Mouse (Mus musculus) macrophage (primary cell): Measurements from ENCODE around the gene Aste1. TPM values are rescaled to one million over a fixed set of nuclear protein-coding genes. Genes with fewer than 3 reads are reported as not detected.

Experiments
- H3K27ac ChIP-seq: fragments of 350-480 bp; formaldehyde crosslinking; 2 replicates; pipeline ENCODE4 v1.9.0; 2021
- H3K36me3 ChIP-seq: fragments of 350-480 bp; formaldehyde crosslinking; 2 replicates; pipeline ENCODE4 v1.9.0; 2021; ENCODE audit errors: inconsistent target
- H3K4me3 ChIP-seq: fragments of 350-480 bp; formaldehyde crosslinking; 2 replicates; pipeline ENCODE4 v1.9.0; 2021; ENCODE audit errors: inconsistent target
- H3K79me2 ChIP-seq: fragments of 350-480 bp; formaldehyde crosslinking; 2 replicates; pipeline ENCODE4 v1.9.0; 2021; ENCODE audit errors: inconsistent target
- WGBS: methylation state at CpG from one replicate; pipeline ENCODE4 v1.1.7; 2026; ENCODE audit warnings: inconsistent platforms; ENCODE audit not compliant: missing documents; 5-methylcytosine and 5-hydroxymethylcytosine counted together
- polyA plus RNA-seq: library from polyadenylated mRNA; stranded (reverse); fragments of 250-400 nt; gene quantifications from 3 replicates; pipeline ENCODE4 v1.2.4, GENCODE M21; 2018; ENCODE audit warnings: inconsistent platforms

Aste1 gene
- polyA plus RNA-seq, 1 experiment from 2014 or later = 5.9 TPM

GRCm38 (mm10) chr9:105390616-105391015 is 4.6 kb upstream of the Aste1 start:
- H3K36me3 ChIP-seq = no peaks in the 10 kb centered on the region
- 72% methylated on average over 4 of the region's 5 CpGs for WGBS

GRCm38 (mm10) chr9:105394720-105395119 is 472 bp upstream of the Aste1 start:
- WGBS = 21% methylated on average over 11 of the region's 11 CpGs

More at GRCm38 (mm10) chr9:105390616-105391015, 4.6 kb upstream of the Aste1 start:
- Histone ChIP-seq H3K79me2 (no peaks in the 10 kb centered on the region), H3K4me3 (no peak overlapping the region), H3K27ac (no peak overlapping the region)

GRCm38 (mm10) chr9:105408549-105408948 is 13.4 kb downstream of the Aste1 start:
- H3K4me3 ChIP-seq = no peak overlapping the region
- peaks cover 29% of the 10 kb centered on the region for H3K36me3 ChIP-seq
- WGBS = 97% methylated on average over 6 of the region's 6 CpGs
- no peak overlapping the region for H3K27ac ChIP-seq
- H3K79me2 ChIP-seq = no peaks in the 10 kb centered on the region

More at GRCm38 (mm10) chr9:105394720-105395119, 472 bp upstream of the Aste1 start:
- Histone ChIP-seq H3K79me2 (peaks cover 38% of the 10 kb centered on the region), H3K36me3 (no peaks in the 10 kb centered on the region), H3K27ac (no peak overlapping the region), H3K4me3 (peak overlapping the region; percentile 73)

DNA sequence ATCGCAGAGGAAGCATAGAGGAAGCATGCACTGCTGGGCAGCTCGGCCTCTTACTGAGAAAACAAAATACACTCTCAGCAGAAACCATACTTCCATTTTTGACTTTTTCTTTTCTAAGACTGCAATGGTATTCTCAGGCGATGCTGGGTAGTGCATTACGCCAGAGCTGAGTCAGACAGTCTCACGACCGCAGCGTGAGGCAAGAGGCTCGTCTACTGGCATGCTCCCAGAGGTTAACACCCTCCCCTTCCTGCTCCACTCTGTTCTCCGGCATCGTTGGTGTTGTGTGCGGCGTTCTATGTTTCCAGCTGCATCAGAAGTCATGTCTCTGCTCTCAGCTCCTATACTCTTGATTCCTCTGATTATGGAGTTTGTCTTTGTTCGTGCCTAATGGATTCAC is 63.8 kb downstream of the Aste1 start:
- Histone ChIP-seq H3K27ac (no peak overlapping the region), H3K4me3 (no peak overlapping the region), H3K79me2 (no peaks in the 10 kb centered on the region), H3K36me3 (peaks cover 16% of the 10 kb centered on the region; the same call in 1 of the 2 replicates)
- WGBS = 50% methylated on average over 13 of the region's 13 CpGs

- peaks cover 10% of the 10 kb centered on the region; the same call in 1 of the 2 replicates for H3K36me3 ChIP-seq
- 80% methylated on average over 7 of the region's 7 CpGs for WGBS
- H3K27ac ChIP-seq = no peak overlapping the region
- H3K4me3 ChIP-seq = no peak overlapping the region
- no peaks in the 10 kb centered on the region for H3K79me2 ChIP-seq
Measured at GRCm38 (mm10) chr9:105461496-105461895, 66.3 kb downstream of the Aste1 start.

Other genes with a start within 250 kb of the Aste1 start
- gene Nek11, start 132 bp downstream of the Aste1 start, polyA plus RNA-seq = not detected in 3 replicates
- 36.1 to 58.6 TPM (median 52.3 TPM) in 3 replicates for gene Atp2c1, start 131.9 kb downstream of the Aste1 start, polyA plus RNA-seq
- 21.2 to 26.9 TPM (median 25.8 TPM) in 3 replicates for gene Pik3r4, start 247.6 kb downstream of the Aste1 start, polyA plus RNA-seq